Mouse (Mus musculus): ENCODE measurements around the gene Kcng1. TPM values are rescaled to one million over a fixed set of nuclear protein-coding genes. Genes with fewer than 3 reads are reported as not detected.

The Kcng1 gene
- not detected in 2 replicates for polyA plus RNA-seq (2012; ENCODE audit: insufficient read depth, insufficient read length, low replicate concordance, missing spikeins)

DNA sequence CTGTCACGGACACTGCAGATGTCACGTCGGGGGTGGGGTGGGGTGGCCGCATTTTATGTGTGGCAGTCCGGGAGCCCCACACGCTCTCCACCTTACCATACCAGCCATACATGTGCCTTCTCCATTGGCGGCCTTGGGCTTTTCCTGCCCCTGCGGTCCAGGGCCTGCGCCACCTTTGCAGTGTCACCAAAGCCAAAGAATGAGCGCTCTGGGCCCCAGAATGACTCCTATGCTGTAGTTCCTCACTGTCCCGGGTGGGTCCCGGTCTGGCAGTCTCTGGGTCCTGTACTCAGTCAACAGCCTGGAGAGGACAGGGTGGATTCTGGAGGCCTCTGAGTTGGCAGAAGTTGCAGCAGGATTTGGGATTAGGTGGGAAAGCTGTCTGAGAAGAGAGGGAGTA lies at the start of gene Kcng1:
Gene Kcng1 (minus strand): TSS at position 155 of the 400 bp plus-strand sequence.
- peak within 1 kb of the TSS; percentile 40 for H3K4me3 ChIP-seq (ENCODE audit: insufficient read depth, low read depth, low read length)
- peaks cover 13% of the 10 kb centered on the region for H3K4me1 ChIP-seq (ENCODE audit: control insufficient read depth, insufficient read depth, low read length)
- TF ChIP-seq POLR2A (IDR thresholded peaks at IDR 0.05; ENCODE audit: insufficient read depth, low read depth, low read length) (no peak), CTCF (IDR thresholded peaks at IDR 0.05; ENCODE audit: insufficient read depth, low read depth, low read length) (no peak)
- no peak within 1 kb of the TSS for H3K27ac ChIP-seq (ENCODE audit: insufficient read depth, low read depth, low read length)
- WGBS: 29% methylated on average over 12 of the region's 12 CpGs

DNA sequence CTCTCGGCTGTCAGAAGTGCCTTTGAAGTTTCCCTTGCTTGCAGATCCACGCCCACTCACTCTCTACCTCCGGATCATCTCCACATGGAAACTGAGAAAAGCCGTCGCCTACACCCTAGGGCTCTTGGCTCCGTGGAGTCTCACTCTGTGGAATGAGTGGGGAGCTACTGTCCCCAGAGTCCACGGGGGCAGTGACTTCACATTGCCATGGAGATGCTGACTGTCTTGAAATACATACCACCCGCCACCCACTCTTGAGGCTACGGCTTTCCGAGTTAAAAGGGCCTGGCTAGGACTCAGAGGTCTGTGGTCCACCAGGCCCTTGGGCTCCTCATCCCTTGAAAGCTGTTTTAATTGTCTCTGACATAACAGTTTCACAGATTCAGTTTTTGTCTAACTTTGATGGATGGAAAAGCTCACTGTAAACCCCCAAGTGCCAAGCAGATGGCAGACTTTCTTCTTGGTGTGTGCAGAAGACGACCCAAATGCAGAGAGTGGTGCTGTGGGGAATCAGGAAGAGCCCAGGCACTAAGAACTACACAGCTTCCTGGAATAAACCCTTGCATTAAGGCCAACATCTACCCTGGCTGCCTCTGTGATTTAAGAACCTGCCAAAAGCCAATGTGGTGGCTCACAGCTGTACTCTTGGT lies 49.0 kb upstream of the Kcng1 start:
- 66% methylated on average over 11 of the region's 11 CpGs for WGBS
- TF ChIP-seq POLR2A (IDR thresholded peaks at IDR 0.05; ENCODE audit: insufficient read depth, low read depth, low read length): no peak
- no peak for TF ChIP-seq CTCF (IDR thresholded peaks at IDR 0.05; ENCODE audit: insufficient read depth, low read depth, low read length)
- Histone ChIP-seq H3K4me3 (ENCODE audit: insufficient read depth, low read depth, low read length) (no peak overlapping the region), H3K4me1 (ENCODE audit: control insufficient read depth, insufficient read depth, low read length) (no peaks in the 10 kb centered on the region), H3K27ac (ENCODE audit: insufficient read depth, low read depth, low read length) (no peak overlapping the region)

DNA sequence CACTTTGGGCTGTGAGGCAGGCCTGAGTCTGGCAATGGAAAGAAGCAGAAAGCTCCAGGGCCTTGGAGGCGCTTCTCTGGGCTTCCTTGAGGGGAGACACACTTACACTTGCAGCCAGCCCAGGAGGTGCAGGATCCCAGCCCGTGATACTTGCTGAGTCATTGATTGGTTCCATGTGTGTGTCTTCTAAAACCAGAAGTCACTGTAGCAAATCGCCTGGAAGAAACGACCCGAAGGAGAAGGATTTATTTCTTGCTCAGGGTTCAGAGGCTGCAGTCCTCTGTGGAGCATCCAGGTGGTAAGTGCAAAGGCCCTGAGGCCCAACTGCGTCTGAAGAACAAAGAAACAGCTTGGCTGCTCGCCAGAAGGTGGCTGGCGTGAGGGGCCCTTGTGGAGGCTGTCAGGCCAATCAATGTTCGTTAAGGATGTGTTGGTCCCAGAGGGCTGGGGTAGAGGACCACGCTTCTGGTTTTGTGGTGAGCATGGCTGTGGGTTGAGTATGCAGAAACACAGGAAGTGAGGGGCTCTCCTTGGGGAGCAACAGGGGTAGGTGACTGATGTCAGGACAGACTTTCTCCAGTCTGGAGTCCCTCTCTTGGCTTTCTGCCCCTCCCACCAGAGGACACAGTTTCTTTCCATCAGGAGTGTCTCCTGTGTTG lies 40.3 kb upstream of the Kcng1 start:
- Histone ChIP-seq H3K4me1 (ENCODE audit: control insufficient read depth, insufficient read depth, low read length) (no peaks in the 10 kb centered on the region), H3K27ac (ENCODE audit: insufficient read depth, low read depth, low read length) (no peak overlapping the region), H3K4me3 (ENCODE audit: insufficient read depth, low read depth, low read length) (no peak overlapping the region)
- TF ChIP-seq CTCF (IDR thresholded peaks at IDR 0.05; ENCODE audit: insufficient read depth, low read depth, low read length) (no peak), POLR2A (IDR thresholded peaks at IDR 0.05; ENCODE audit: insufficient read depth, low read depth, low read length) (no peak)
- whole genome bisulfite sequencing: 62% methylated on average over 10 of the region's 10 CpGs

DNA sequence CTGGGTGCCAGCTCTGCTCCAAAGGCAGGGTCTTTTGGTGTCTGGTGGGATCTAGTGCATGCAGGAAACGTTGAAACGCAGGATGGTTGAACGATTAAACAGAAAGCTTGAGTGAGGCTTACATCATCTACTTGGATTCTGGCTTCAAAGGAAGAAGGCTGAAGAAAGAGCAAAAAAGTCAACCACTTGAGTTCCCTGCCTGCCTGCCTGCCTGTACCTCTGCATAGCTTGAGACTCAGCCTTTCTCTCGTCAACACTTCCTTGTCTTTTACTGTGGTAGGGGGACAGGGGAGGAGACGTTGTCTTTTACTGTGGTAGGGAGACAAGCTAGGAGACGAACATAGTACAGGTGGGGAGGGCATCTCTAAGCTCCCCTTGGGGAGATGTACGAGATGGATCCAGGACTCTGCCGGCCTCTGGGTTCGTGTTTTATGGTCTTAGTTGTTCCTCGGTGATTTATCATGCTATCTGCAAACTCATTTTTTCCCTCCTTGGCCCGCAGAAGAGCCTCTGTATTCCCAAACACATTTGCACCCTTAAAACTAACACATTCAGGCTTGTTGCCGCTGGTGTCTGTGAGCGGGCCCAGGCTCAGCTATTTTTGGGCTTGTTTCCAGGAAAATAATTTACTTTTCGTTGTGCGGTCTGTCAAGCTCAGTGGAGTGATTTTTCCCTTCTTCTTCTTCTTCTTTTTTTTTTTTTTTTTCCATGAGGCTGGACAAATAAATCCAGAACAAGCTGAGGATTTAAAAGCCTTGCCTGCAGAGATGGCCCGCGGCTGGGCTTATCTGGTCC lies 39.0 kb upstream of the Kcng1 start:
- 72% methylated on average over 17 of the region's 17 CpGs for WGBS
- Histone ChIP-seq H3K27ac (ENCODE audit: insufficient read depth, low read depth, low read length) (no peak overlapping the region), H3K4me1 (ENCODE audit: control insufficient read depth, insufficient read depth, low read length) (no peaks in the 10 kb centered on the region), H3K4me3 (ENCODE audit: insufficient read depth, low read depth, low read length) (no peak overlapping the region)
- TF ChIP-seq POLR2A (IDR thresholded peaks at IDR 0.05; ENCODE audit: insufficient read depth, low read depth, low read length) (no peak), CTCF (IDR thresholded peaks at IDR 0.05; ENCODE audit: insufficient read depth, low read depth, low read length) (no peak)

DNA sequence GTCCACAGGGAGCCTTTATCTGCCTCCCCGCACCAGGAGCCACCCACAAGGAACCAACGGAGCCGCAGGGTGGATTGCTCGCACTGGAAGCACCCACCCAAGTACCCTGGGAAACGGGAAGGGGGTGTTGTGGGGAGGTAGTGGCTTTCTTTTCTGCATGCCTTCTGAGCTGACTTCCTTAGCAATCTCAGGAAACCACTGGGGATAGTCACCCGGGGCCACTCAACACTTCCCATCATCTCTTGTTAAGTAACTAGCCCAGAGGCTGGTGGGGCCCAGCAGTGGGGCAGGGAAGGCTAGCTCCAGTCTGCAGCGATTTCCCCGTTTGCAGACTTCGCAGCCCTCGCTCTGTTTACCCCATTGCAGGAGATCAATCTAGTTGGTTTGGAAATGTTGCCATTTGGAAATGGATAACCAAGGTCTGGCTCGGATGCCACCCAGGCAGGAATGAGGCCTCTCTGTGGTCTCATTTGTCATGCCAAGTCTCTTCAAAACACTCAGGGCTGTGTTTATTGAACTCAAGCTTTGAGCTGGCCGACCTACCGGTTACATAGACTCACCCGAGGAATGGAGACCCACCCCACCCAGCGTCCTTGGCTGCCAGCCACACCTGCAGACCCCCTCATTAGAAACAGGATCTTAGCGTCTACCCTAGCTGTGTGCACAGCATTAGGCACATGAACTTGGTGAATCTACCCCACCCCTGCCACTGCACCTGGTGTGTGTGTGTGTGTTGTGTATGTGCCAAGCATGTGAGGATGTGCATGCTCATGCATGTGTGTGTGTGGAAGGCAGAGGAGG lies 33.3 kb upstream of the Kcng1 start:
- Histone ChIP-seq H3K4me3 (ENCODE audit: insufficient read depth, low read depth, low read length) (no peak overlapping the region), H3K4me1 (ENCODE audit: control insufficient read depth, insufficient read depth, low read length) (no peaks in the 10 kb centered on the region), H3K27ac (ENCODE audit: insufficient read depth, low read depth, low read length) (no peak overlapping the region)
- 69% methylated on average over 16 of the region's 16 CpGs for WGBS
- TF ChIP-seq CTCF (IDR thresholded peaks at IDR 0.05; ENCODE audit: insufficient read depth, low read depth, low read length) (no peak), POLR2A (IDR thresholded peaks at IDR 0.05; ENCODE audit: insufficient read depth, low read depth, low read length) (no peak)

DNA sequence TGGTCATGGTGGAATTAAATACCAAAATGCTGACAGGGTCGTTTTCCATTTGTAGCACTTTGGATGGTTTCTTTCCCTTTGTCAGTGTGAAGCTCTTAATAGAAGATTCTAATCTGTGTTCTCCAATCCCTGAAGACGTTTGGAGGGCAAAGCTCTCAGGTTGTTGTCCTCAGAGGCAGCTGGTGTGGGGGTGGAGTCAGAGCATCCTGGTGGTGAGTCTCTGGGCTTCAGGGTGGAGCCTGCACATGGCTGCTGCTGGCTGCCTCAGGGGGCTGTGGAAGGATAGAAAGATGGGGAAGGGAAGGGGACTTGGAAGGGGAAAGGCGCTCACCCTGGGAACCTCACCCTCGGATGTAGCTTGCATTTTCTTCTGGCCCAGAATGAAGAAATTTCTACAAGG lies 31.0 kb upstream of the Kcng1 start:
- TF ChIP-seq POLR2A (IDR thresholded peaks at IDR 0.05; ENCODE audit: insufficient read depth, low read depth, low read length) (no peak), CTCF (IDR thresholded peaks at IDR 0.05; ENCODE audit: insufficient read depth, low read depth, low read length) (no peak)
- 53% methylated on average over 4 of the region's 4 CpGs for WGBS
- H3K27ac ChIP-seq (ENCODE audit: insufficient read depth, low read depth, low read length): no peak overlapping the region
- no peaks in the 10 kb centered on the region for H3K4me1 ChIP-seq (ENCODE audit: control insufficient read depth, insufficient read depth, low read length)
- no peak overlapping the region for H3K4me3 ChIP-seq (ENCODE audit: insufficient read depth, low read depth, low read length)

DNA sequence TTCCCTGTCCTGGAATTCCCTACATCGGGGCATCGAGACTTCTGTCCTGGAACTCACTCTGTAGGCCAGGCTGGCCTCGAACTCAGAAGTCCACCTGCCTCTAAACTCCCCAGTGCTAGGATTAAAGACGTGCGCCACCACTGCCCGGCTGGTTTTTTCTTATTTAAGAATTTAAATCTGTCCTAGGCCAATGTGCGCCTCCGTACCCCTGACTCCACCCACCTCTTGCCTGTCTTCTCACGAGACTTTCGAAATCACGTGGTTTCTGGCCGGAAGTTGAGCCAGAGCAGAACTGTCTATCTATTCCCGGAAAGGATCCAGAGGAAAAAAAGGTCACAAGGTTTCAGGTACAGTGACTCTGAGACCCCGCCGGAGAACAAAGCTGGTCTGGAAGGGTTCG lies 29.5 kb upstream of the Kcng1 start:
- no peak overlapping the region for H3K4me3 ChIP-seq (ENCODE audit: insufficient read depth, low read depth, low read length)
- WGBS: 94% methylated on average over 16 of the region's 16 CpGs
- H3K27ac ChIP-seq (ENCODE audit: insufficient read depth, low read depth, low read length): no peak overlapping the region
- no peaks in the 10 kb centered on the region for H3K4me1 ChIP-seq (ENCODE audit: control insufficient read depth, insufficient read depth, low read length)
- TF ChIP-seq CTCF (IDR thresholded peaks at IDR 0.05; ENCODE audit: insufficient read depth, low read depth, low read length): no peak
- no peak for TF ChIP-seq POLR2A (IDR thresholded peaks at IDR 0.05; ENCODE audit: insufficient read depth, low read depth, low read length)

DNA sequence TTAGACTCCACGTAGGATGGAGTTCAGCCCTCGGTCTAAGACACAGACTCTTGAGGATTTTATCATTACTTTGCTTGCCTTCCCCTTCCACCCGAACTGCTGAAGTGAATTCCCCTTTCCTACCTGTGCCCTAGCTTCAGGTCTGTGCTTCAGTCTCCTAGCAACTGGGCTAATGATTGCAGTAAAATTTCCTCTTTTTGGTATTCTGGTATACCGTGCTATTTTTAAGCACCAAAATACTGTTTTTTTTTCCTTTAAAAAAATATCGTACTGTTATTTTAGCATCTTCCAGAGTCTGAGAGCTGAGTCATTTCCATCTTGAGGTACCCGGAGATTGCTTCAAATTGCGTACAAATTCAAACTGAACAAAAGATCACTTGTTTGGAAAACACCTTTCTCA lies 27.4 kb upstream of the Kcng1 start:
- TF ChIP-seq POLR2A (IDR thresholded peaks at IDR 0.05; ENCODE audit: insufficient read depth, low read depth, low read length) (no peak), CTCF (IDR thresholded peaks at IDR 0.05; ENCODE audit: insufficient read depth, low read depth, low read length) (no peak)
- H3K4me3 ChIP-seq (ENCODE audit: insufficient read depth, low read depth, low read length): no peak overlapping the region
- WGBS: 41% methylated on average over 7 of the region's 7 CpGs
- no peak overlapping the region for H3K27ac ChIP-seq (ENCODE audit: insufficient read depth, low read depth, low read length)
- H3K4me1 ChIP-seq (ENCODE audit: control insufficient read depth, insufficient read depth, low read length): no peaks in the 10 kb centered on the region
